Mouse (Mus musculus) neural tube, embryonic 13.5 days (tissue): ENCODE data around the gene Maats1. TPM values are rescaled to one million over a fixed set of nuclear protein-coding genes. Genes with fewer than 3 reads are reported as not detected.

Experiments
- polyA plus RNA-seq: library from polyadenylated mRNA; unstranded; fragments of >200 nt; fragmentation: Nextera tagmentation; extraction: Ambion mirVana; gene quantifications from 2 replicates; pipeline ENCODE4 v1.2.1, GENCODE M21; 2015

Maats1 gene
- polyA plus RNA-seq, 1 experiment from 2014 or later, result 0.36 TPM

Other genes with a start within 250 kb of the Maats1 start
- 0.07 TPM in 1 of 2 replicates, not detected in the other for gene Nr1i2, start 47.3 kb downstream of the Maats1 start, polyA plus RNA-seq
- 92.1 and 104 TPM in 2 replicates for gene Cox17, start 4.8 kb upstream of the Maats1 start, polyA plus RNA-seq
- gene Gm21987, start 4.9 kb upstream of the Maats1 start, polyA plus RNA-seq, result not detected in 2 replicates
- 0.67 and 0.99 TPM in 2 replicates for gene Popdc2, start 20.1 kb upstream of the Maats1 start, polyA plus RNA-seq
- 0.48 and 0.75 TPM in 2 replicates for gene Pla1a, start 91.0 kb upstream of the Maats1 start, polyA plus RNA-seq
- gene Adprh, start 110.6 kb upstream of the Maats1 start, polyA plus RNA-seq, result 148 and 149 TPM in 2 replicates
- 0.46 and 0.56 TPM in 2 replicates for gene Cd80, start 113.4 kb upstream of the Maats1 start, polyA plus RNA-seq
- 39.6 and 39.9 TPM in 2 replicates for gene Timmdc1, start 180.5 kb upstream of the Maats1 start, polyA plus RNA-seq
- 63.3 and 73.7 TPM in 2 replicates for gene Poglut1, start 208.1 kb upstream of the Maats1 start, polyA plus RNA-seq
- gene Tmem39a, start 216.6 kb upstream of the Maats1 start, polyA plus RNA-seq, result 43.9 and 57.8 TPM in 2 replicates